Mouse (Mus musculus): ENCODE measurements at regions not wholly inside any gene's neighbourhood (a gene's known extent, or its start where the extent isn't known, plus 50 kb on each side); places are given as distances from the start of the nearest gene placed in this dataset.

- no peak for TF ChIP-seq CTCF (IDR thresholded peaks at IDR 0.05; ENCODE audit: control insufficient read depth, insufficient read depth, low read length)
- no peak for TF ChIP-seq POLR2A (IDR thresholded peaks at IDR 0.05; ENCODE audit: borderline replicate concordance, control insufficient read depth, low read depth, low read length)
Observed at GRCm38 (mm10) chr8:18258287-18258961, 719.6 kb downstream of the Defb40 start.
